Mouse (Mus musculus): ENCODE results near the gene H60b.
"Not testable (repeated sequence)": the region's sequence is repeated elsewhere in the genome, so short reads cannot be mapped to it uniquely, and the experiment has no call there.

- peak; percentile 54 for TF ChIP-seq IRF4 (IDR thresholded peaks at IDR 0.05; ENCODE audit: low read depth, low read length)
- TF ChIP-seq USF1 (IDR thresholded peaks at IDR 0.05; ENCODE audit: low read depth, low read length); MAX (IDR thresholded peaks at IDR 0.05; ENCODE audit: low read length): not testable (repeated sequence)
These were observed 43.0 kb downstream of the H60b start for GRCm38 (mm10) chr10:22201352-22201751.
